Mouse (Mus musculus) heart, adult 2 months (tissue): ENCODE results near the gene Ccn1. TPM values are rescaled to one million over a fixed set of nuclear protein-coding genes. Genes with fewer than 3 reads are reported as not detected.
A peak's percentile ranks its signal among the peaks of the same experiment; 100 is the strongest.

Experiments
- DNase-seq, 2 experiments: peaks; one replicate each; pipeline ENCODE4 v3.0.0; 2021
- H3K27ac ChIP-seq: fragments of 200-600 bp; 2 replicates; pipeline ENCODE4 v1.8.1; 2022
- H3K27me3 ChIP-seq: fragments of 200-500 bp; 2 replicates; pipeline ENCODE4 v1.6.1; 2012; ENCODE audit warnings: mild to moderate bottlenecking, low read length, inconsistent platforms, mixed read lengths; ENCODE audit not compliant: control insufficient read depth, insufficient read depth
- H3K36me3 ChIP-seq: fragments of 200-500 bp; 2 replicates; pipeline ENCODE4 v1.6.1; 2012; ENCODE audit warnings: low read length, inconsistent platforms; ENCODE audit not compliant: control insufficient read depth, insufficient read depth
- H3K4me1 ChIP-seq: fragments of 200-500 bp; 2 replicates; pipeline ENCODE4 v1.6.1; 2011; ENCODE audit warnings: low read length; ENCODE audit not compliant: control insufficient read depth, insufficient read depth
- H3K4me3 ChIP-seq: fragments of 200-600 bp; 2 replicates; pipeline ENCODE4 v1.8.1; 2022
- H3K79me2 ChIP-seq: fragments of 200-500 bp; replicated peaks from 2 replicates; pipeline ENCODE4 v1.6.1; 2012; ENCODE audit warnings: mild to moderate bottlenecking, inconsistent platforms, low read length, moderate library complexity, mixed read lengths; ENCODE audit not compliant: control insufficient read depth, insufficient read depth
- H3K9ac ChIP-seq: fragments of 200-500 bp; 2 replicates; pipeline ENCODE4 v1.6.1; 2012; ENCODE audit warnings: low read depth, mild to moderate bottlenecking, control low read depth, inconsistent platforms, low read length, mixed read lengths
- CTCF ChIP-seq: fragments of 200-600 bp; IDR thresholded peaks from 2 replicates; pipeline ENCODE4 v1.8.1; 2022; ENCODE audit warnings: antibody characterized with exemption, mild to moderate bottlenecking, moderate library complexity
- EP300 ChIP-seq: fragments of 200-500 bp; IDR thresholded peaks from 2 replicates; pipeline ENCODE4 v1.6.1; 2011; ENCODE audit warnings: low read depth, low read length, control low read depth; ENCODE audit not compliant: insufficient read depth
- POLR2A ChIP-seq: fragments of 200-500 bp; IDR thresholded peaks from 2 replicates; pipeline ENCODE4 v1.6.1; 2011; ENCODE audit warnings: mild to moderate bottlenecking, low read depth, low read length, control low read depth; ENCODE audit not compliant: insufficient read depth
- WGBS: fragments of 180-500 bp; shearing (Covaris S2); methylation state at CpG from one replicate; pipeline ENCODE4 v1.1.7; 2018; 5-methylcytosine and 5-hydroxymethylcytosine counted together
- intact Hi-C: fragments of 180-260 bp; cut with DNase I; formaldehyde crosslinking; loops from one replicate; pipeline ENCODE4 v1.15.1; 2025
- polyA plus RNA-seq: library from polyadenylated mRNA; depleted of rRNA; stranded (reverse); fragments of >200 nt; gene quantifications from 2 replicates; pipeline ENCODE4 v1.2.3, GENCODE M21; 2012
- total RNA-seq, 2 experiments: library from RNA; stranded (reverse); gene quantifications; 2 replicates each; pipeline ENCODE4 v1.2.3; 2021

Gene Ccn1
- total and polyA plus RNA-seq, 3 experiments: 39.7 to 72.1 (median 49.9) TPM

- Histone ChIP-seq H3K4me1 (peaks cover 1% of the 10 kb centered on the region; the same call in 1 of the 2 replicates), H3K9ac (no peak overlapping the region), H3K27me3 (no peaks in the 10 kb centered on the region), H3K36me3 (no peaks in the 10 kb centered on the region), H3K27ac (no peak overlapping the region), H3K4me3 (no peak overlapping the region), H3K79me2 (no peaks in the 10 kb centered on the region)
- WGBS: 80% methylated on average over 4 of the region's 4 CpGs
- TF ChIP-seq CTCF (no peak), POLR2A (no peak)
- no peak for DNase-seq
- intact Hi-C loops: no loop called here
Measured at GRCm38 (mm10) chr3:145621209-145621608, 28.6 kb downstream of the Ccn1 start.

GRCm38 (mm10) chr3:145619621-145620365 is 30.0 kb downstream of the Ccn1 start:
- Histone ChIP-seq H3K4me1 (no peaks in the 10 kb centered on the region), H3K36me3 (no peaks in the 10 kb centered on the region), H3K27ac (no peak overlapping the region), H3K79me2 (no peaks in the 10 kb centered on the region), H3K27me3 (no peaks in the 10 kb centered on the region), H3K9ac (no peak overlapping the region), H3K4me3 (no peak overlapping the region)
- intact Hi-C loops: no loop called here
- WGBS: 90% methylated on average over 17 of the region's 17 CpGs
- TF ChIP-seq POLR2A (no peak), CTCF (no peak), EP300 (no peak)
- no peak for DNase-seq

GRCm38 (mm10) chr3:145618299-145618698 is 31.5 kb downstream of the Ccn1 start:
- DNase-seq: no peak
- peaks cover 2% of the 10 kb centered on the region; the same call in 1 of the 2 replicates for H3K4me1 ChIP-seq
- intact Hi-C loops: no loop called here
- H3K27me3 ChIP-seq: no peaks in the 10 kb centered on the region
- no peaks in the 10 kb centered on the region for H3K36me3 ChIP-seq
- TF ChIP-seq CTCF (no peak), EP300 (no peak), POLR2A (no peak)
- WGBS: 51% methylated on average over 9 of the region's 9 CpGs
- no peak overlapping the region for H3K27ac ChIP-seq
- H3K9ac ChIP-seq: no peak overlapping the region
- H3K4me3 ChIP-seq: no peak overlapping the region
- H3K79me2 ChIP-seq: no peaks in the 10 kb centered on the region

- Histone ChIP-seq H3K27ac (peak overlapping the region; percentile 11), H3K36me3 (no peaks in the 10 kb centered on the region), H3K4me1 (peaks cover 2% of the 10 kb centered on the region; the same call in 1 of the 2 replicates), H3K9ac (no peak overlapping the region), H3K4me3 (no peak overlapping the region), H3K79me2 (no peaks in the 10 kb centered on the region), H3K27me3 (no peaks in the 10 kb centered on the region)
- peak in 1 of 2 experiments; percentile 41 for DNase-seq
- WGBS: 36% methylated on average over 17 of the region's 17 CpGs
- TF ChIP-seq POLR2A (no peak), CTCF (no peak), EP300 (no peak)
- intact Hi-C loops: loop anchor here (2.0 kb wide), 1 partner anchor 36 kb away; no protein-coding TSS in a partner anchor
Measured at GRCm38 (mm10) chr3:145614362-145615115, 35.2 kb downstream of the Ccn1 start.

GRCm38 (mm10) chr3:145613234-145613633 is 36.5 kb downstream of the Ccn1 start:
- no peak for TF ChIP-seq POLR2A
- no peak for TF ChIP-seq EP300
- no peak for TF ChIP-seq CTCF
- no peak overlapping the region for H3K9ac ChIP-seq
- no peak overlapping the region for H3K4me3 ChIP-seq
- no peak overlapping the region for H3K27ac ChIP-seq
- no peaks in the 10 kb centered on the region for H3K79me2 ChIP-seq
- no peak for DNase-seq
- H3K4me1 ChIP-seq: peaks cover 2% of the 10 kb centered on the region; the same call in 1 of the 2 replicates
- H3K36me3 ChIP-seq: no peaks in the 10 kb centered on the region
- intact Hi-C loops: no loop called here
- 66% methylated on average over 4 of the region's 4 CpGs for WGBS
- no peaks in the 10 kb centered on the region for H3K27me3 ChIP-seq

GRCm38 (mm10) chr3:145612662-145613061 is 37.1 kb downstream of the Ccn1 start:
- H3K27ac ChIP-seq: no peak overlapping the region
- intact Hi-C loops: no loop called here
- H3K4me3 ChIP-seq: no peak overlapping the region
- 21% methylated on average over 4 of the region's 4 CpGs for WGBS
- H3K27me3 ChIP-seq: no peaks in the 10 kb centered on the region
- no peaks in the 10 kb centered on the region for H3K36me3 ChIP-seq
- H3K9ac ChIP-seq: no peak overlapping the region
- peaks cover 2% of the 10 kb centered on the region; the same call in 1 of the 2 replicates for H3K4me1 ChIP-seq
- no peaks in the 10 kb centered on the region for H3K79me2 ChIP-seq
- TF ChIP-seq CTCF (peak; percentile 83), EP300 (no peak), POLR2A (no peak)
- DNase-seq: no peak
